Mouse (Mus musculus) gastrocnemius, postnatal 25 days (tissue): ENCODE measurements around the gene Anxa9. TPM values are rescaled to one million over a fixed set of nuclear protein-coding genes. Genes with fewer than 3 reads are reported as not detected.
"Not testable (repeated sequence)": the region's sequence is repeated elsewhere in the genome, so short reads cannot be mapped to it uniquely, and the experiment has no call there.

Experiments used
- DNase-seq: peaks from one replicate; pipeline ENCODE4 v3.0.0; 2022
- long read RNA-seq, 2 experiments: library from polyadenylated mRNA; stranded (forward); transcript quantifications; one replicate each; pipeline ENCODE4 v2.0.0; 2021
- total RNA-seq, 2 experiments: library from RNA; stranded (reverse); gene quantifications; 1 replicate in 1 of 2; 2 replicates in 1 of 2; pipeline ENCODE4 v1.2.3; 2021

The Anxa9 gene
- under 1 TPM; 0.15 to 0.27 TPM for total RNA-seq
- long read RNA-seq, experiment 1 = 0 reads
- long read RNA-seq, experiment 2 = 0 reads

DNA sequence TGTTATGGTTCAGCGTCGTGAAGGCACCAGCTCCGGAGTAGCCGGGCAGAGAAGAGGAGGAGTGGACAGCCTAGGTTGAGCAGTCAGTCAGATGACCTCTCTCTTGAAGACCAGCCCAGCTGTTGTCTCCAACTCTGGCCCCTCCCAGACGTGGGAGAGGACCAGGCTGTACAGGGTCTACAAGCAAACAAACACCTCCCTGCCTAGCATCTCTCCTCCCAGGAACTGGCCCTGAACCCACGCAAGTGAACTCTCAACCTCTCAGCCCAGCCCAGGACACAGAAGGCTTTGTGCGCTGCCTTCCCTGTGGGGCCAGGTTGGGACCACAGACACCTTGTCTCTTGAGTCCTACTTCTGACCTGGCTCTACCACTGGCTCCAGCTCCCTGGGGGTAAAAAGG is at the start of gene Anxa9:
Gene Anxa9 (minus strand): TSS at position 77 of the 400 bp plus-strand sequence.
- DNase-seq = no peak

DNA sequence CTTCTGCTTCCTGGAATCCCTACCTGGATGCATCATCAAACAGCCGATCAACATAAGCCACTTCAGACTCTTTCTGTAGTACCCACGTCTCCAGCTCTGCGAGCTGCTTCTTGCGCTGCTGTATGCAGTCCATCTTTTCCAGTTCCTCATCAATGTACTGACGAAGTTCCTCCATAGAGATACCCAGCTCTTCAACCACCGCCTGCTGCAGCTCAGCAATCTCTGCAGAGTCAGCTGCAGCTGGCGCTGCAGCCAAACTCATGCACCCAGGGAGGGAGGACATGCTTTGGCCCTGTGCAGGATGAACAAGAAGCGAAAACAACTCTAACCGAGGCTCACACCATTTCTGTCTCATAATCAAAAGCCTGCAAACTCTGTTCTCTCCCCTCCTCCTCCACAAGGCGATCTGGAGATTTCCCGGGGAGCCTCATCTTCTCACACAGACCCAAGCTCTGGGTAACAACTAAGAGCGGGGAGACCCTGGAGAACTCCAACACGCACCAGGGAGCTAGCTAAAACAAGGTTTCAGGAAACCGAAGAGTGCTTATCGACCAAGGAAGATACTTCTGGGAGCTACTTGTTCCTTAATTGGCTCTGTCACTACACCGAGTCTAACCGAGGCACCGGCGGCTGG is 49.1 kb upstream of the Anxa9 start:
- not testable (repeated sequence) for DNase-seq

DNA sequence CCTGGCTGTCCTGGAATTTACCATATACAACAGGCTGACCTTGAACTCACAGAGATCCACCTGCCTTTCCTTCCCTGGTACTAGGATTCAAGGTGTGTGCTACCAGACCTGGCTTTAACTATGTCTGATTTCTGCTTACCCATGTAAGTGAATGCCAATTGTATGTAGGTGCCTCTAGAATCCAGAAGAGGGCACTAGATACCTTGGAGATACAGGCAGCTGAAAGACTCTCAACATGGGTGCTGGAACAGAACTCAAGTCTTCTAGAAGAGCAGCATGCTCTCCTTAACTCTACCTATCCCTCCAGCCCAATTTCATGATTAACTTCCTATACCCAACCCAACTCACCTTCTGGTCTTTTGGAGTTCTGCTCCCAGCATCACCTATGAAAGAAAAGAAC is 42.5 kb upstream of the Anxa9 start:
- DNase-seq = no peak

- not testable (repeated sequence) for DNase-seq
These were observed 41.4 kb upstream of the Anxa9 start for GRCm38 (mm10) chr3:95348343-95348742.

DNA sequence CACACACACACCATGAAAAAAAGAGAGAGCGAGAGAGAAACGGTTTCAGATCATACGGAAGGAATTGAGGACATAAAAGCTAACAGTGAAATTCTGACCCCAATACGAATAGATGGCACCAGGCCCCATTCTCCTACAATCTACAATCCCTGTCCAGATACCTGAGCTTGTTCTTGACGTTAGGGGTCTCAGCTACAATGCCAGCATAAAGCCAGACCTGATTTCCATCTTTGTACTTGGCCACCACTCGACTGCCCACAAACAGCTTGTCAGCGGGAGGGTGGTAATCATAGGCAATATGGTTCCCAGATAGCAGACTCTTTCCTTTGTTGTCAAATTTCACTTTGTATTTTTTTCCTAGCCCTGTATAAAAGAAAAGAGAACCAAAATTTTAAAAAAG is 39.5 kb upstream of the Anxa9 start:
- no peak for DNase-seq

- DNase-seq = not testable (repeated sequence)
These were observed 36.5 kb upstream of the Anxa9 start for GRCm38 (mm10) chr3:95343356-95344000.

DNA sequence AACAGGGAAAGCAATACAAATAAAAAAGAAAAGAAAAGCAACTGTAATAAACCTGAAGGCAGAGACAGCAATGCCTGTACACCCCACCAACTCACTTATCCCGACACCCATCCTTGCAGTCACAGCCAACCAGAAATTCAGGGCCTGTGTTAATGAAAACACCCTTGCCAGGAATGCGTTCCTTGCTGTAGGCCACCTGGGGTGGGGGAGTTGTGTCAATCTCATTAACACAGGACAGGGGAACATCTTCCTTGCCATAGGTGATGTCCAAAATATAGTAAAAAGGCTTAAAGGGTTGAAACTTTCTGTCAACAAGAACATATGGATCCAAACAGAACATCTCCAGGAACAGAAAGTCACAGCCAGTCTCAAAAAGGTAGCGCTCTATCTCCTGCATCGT is 31.3 kb upstream of the Anxa9 start:
- no peak for DNase-seq

GRCm38 (mm10) chr3:95337345-95337744 is 30.4 kb upstream of the Anxa9 start:
- DNase-seq = no peak

DNA sequence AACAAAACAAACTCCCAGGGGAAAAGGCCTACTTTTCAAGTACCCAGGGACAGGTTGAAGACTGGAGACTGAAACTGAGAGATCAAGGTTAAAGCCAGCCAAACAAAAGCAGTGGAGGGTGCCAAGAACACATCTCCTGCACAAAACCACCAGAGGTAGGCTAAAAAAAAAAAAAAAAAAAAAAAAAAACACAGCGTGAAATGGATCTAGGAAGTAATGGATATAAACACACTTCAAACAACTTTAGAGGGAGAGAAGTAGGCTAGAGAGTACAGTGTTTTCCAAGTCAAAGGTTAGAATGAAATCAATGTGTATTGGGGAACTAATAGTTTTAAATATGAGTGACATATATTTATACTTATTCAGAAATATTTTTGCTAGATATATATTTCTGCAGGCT is 24.6 kb upstream of the Anxa9 start:
- no peak for DNase-seq

- DNase-seq = no peak
These were observed 21.9 kb upstream of the Anxa9 start for GRCm38 (mm10) chr3:95328803-95329404.

DNA sequence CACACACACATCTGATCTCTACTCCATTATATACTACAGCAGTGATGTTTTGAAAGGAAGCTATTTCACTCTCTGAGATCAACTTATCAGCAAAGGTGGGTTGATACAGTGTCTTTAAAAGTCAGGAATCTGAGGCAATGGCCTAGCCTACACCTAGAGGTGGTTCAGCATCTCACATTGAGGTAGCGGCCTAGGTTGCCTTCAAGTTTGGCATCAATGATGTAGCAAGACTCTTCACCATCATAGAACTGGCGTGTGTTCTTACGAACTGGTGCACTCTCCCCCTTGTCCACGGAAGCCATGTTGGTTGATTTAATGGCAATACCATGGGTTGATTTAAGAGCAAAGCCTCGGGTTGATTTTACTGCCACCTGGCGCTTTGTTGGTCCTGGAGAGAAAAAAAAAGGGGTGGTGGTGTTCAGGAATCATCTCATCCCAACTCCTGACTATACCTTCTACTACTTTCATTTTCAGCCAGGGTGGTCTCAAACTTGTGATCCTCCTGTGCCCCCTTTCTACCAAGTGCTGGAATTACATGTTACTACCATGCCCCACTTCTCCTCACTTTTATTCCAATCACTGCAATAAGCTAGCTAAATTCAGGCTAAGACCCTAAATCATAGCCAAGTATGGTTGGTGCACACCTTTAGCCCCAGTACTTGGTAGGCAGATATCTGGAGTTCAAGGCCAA is 17.6 kb upstream of the Anxa9 start:
- DNase-seq = no peak

GRCm38 (mm10) chr3:95323429-95323828 is 16.5 kb upstream of the Anxa9 start:
- no peak for DNase-seq

DNA sequence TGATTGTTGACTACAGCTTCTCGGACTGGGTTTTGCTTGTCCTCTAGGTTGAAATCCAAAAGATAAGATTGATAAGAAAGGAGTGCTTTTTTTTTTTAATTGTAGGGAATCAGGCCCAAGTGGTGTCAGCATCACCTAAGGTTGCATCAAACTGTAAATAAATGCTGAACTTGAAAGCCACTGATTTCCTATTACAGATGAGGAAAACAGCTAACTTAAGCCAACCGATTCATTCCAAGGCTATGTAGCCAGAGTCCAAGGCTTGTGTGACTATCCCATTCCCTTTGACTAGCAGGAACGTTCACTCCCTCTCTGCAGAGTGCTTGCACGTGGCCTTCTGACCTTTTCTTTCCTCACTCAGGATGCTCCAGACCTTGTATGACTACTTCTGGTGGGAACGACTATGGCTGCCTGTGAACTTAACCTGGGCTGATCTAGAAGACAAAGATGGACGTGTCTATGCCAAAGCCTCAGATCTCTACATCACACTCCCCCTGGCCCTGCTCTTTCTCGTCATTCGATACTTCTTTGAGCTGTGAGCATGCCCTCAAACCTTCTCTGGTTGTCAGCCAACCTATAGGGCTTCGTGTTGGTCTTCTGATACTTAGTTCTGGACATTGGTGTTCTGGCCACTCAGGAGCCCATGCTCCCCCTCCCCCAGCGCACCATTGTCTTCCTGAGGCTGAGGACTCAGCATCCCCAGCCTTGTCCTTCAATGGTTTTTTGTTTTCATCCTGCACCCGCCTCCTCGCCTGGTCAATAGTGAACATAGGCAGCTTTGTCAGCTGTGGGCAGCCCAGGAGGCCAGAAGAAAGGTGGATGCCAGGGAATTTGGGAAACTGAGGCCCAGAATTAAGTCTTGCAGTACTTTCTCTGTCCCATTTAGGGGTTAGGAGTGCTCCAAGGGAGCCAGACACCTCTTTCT is 13.0 kb upstream of the Anxa9 start:
- DNase-seq = no peak

- no peak for DNase-seq
These were observed 12.1 kb upstream of the Anxa9 start for GRCm38 (mm10) chr3:95319110-95319509.

DNA sequence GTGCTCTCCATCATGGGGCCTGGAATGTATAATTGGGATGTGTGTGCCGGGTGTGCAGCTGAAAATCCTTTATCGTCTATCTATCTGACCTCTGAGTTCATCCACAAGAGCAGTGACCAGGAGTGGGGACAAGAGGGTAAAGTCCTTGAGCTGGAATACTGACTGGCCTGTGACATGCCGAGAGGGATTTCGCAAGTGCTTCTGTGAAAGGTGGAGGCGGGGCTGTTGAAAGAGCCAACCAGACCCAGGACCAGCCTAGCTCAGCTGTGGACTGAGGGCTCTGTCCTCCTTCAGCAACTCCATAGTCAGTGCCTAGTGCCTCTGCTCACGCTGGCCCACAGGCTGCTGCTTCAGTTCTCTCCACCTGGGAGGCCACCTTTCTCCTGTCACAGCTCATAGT is 11.6 kb upstream of the Anxa9 start:
- DNase-seq = peak; percentile 52

GRCm38 (mm10) chr3:95317414-95318080 is 10.6 kb upstream of the Anxa9 start:
- DNase-seq = peak; percentile 62

DNA sequence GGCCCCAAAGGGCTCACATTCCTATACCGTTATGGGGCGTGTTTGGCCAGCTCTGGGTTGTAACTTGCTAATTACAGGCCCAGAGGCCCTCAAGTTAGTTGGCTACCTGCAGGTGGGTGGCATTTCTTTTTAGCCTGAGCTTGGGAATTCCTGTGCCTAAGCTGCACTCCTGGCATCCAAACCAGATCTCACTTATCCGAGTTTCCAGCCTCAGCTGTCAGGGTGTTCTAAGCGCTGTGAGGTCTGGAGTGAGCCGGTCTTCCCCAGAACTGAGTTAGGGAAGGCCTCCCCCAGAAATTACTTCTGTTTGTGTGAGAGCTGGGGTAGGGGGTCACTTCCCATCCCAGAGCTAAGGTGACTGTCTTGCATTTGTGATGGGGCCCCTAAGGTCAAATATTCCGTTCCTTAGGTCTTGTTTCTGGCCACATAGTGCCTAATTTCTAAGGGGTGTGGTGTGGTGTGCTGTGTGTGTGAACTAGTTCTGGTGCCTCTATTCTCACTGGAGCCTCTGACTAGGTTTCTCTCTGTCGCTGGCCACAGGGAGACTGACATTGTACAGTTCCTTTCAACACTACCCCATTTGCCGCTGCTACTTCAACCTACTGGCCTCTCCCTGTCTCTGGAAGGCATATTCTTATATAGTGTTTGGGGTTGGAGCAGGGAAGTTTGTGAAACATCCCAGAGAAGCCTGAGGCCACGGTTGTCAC is 9.0 kb upstream of the Anxa9 start:
- DNase-seq = no peak

DNA sequence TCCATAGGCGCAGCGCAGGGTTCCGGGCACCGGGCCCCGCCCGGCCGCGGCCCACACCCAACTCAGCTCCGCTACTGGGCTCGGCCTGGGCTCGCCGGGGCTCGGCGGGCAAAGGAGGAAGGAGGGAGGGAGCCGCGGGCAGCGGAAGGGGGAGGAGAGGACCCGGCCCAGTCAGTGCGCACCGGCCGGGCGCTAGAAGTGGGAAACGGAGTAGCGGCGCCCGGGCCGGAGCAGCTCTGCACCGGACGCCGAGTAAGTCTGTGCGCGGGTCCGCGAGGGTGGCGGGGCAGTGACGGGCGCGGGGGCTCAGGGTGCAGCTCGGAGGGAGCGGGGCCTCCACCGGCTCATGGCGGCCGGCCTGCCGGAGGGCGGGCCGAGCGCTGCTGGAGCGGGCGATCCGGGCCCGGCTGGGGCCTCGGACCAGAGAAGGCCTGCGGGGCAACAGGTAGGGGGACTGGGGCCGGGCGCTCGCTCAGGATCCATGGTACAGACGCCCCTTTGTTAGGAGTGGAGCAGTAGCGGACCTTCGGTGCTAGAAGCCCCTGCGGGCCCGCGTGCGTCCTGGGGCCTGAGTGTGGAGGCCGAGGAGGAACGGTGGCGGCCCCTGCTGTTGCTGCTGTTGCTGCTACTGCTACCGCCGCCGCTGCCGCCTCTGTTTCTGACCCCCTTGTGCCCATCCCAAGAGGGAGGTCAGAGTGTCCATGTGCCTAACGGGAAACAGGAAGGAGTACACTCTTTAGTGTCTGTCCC is 8.3 kb upstream of the Anxa9 start:
- DNase-seq = peak; percentile 93

DNA sequence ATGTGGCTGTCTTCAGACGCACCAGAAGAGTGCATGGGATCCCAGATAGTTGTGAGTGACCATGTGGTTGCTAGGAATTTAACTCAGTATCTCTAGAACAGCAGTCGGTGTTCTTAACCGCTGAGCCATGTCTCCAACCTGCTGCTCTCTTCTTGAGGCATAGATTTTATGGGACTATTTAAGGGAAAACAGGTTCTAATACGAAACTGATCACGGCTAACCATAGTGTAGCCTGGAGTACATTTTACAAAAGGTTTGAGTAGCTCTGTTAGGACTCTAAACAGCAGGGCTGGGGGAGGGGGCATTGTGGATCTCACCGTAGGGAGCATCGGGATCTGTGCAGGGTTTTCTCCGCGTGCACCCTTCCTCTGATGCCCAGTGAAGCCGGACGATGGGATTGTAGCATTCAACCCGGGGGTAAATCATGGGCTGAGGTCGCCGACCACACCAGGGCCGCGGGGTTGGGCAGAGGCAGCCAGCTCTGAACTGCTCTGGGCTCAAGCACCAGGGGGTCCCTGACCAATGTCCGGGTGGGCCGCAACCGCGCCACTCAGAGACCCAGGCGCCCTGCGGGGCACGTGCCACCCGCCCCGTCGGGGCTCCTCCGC is 7.6 kb upstream of the Anxa9 start, which contains the start of gene Cers2:
Gene Cers2 (plus strand): TSS at position 306 of the 608 bp plus-strand sequence.
- no peak for DNase-seq
